Mouse (Mus musculus): ENCODE measurements at regions not wholly inside any gene's neighbourhood (a gene's known extent, or its start where the extent isn't known, plus 50 kb on each side); places are given as distances from the start of the nearest gene placed in this dataset.

GRCm38 (mm10) chr14:25030881-25031280 is 428.1 kb upstream of the Zmiz1 start:
- TF ChIP-seq MEF2A (IDR thresholded peaks at IDR 0.05; ENCODE audit: extremely low read depth, insufficient replicate concordance, low read depth, low read length, poor library complexity, severe bottlenecking): no peak
- no peak for TF ChIP-seq MYB (IDR thresholded peaks at IDR 0.05; ENCODE audit: low read depth, low read length)
- TF ChIP-seq POLR2A (IDR thresholded peaks at IDR 0.05; ENCODE audit: control insufficient read depth in 1 of 2, insufficient read depth in 1 of 2, low read depth in 1 of 2, low read length in 2 of 2, poor library complexity in 1 of 2): no peak
- no peak for TF ChIP-seq MAFK (IDR thresholded peaks at IDR 0.05; ENCODE audit: borderline replicate concordance, low read depth, low read length)
- TF ChIP-seq USF1 (IDR thresholded peaks at IDR 0.05; ENCODE audit: low read depth, low read length): no peak
- no peak for TF ChIP-seq BHLHE40 (IDR thresholded peaks at IDR 0.05; ENCODE audit: borderline replicate concordance, low read depth, low read length)
- TF ChIP-seq MAZ (IDR thresholded peaks at IDR 0.05; ENCODE audit: low read depth, low read length): no peak
- TF ChIP-seq CTCF (IDR thresholded peaks at IDR 0.05 in 2 of 3, conservative IDR thresholded peaks at IDR 0.05 in 1 of 3; ENCODE audit: control insufficient read depth in 1 of 3, insufficient read depth in 1 of 3, low read depth in 2 of 3, low read length in 3 of 3, poor library complexity in 1 of 3, severe bottlenecking in 1 of 3): no peak
- TF ChIP-seq HCFC1 (IDR thresholded peaks at IDR 0.05; ENCODE audit: low read depth, low read length): no peak
- no peak for TF ChIP-seq TAL1 (IDR thresholded peaks at IDR 0.05; ENCODE audit: low read length)
- no peak for TF ChIP-seq EP300 (IDR thresholded peaks at IDR 0.05; ENCODE audit: low read depth in 1 of 2, low read length in 2 of 2)
- no peak for TF ChIP-seq CHD2 (IDR thresholded peaks at IDR 0.05; ENCODE audit: low read length)
